Mouse (Mus musculus): ENCODE data around the gene Hand2.

Gene Hand2

DNA sequence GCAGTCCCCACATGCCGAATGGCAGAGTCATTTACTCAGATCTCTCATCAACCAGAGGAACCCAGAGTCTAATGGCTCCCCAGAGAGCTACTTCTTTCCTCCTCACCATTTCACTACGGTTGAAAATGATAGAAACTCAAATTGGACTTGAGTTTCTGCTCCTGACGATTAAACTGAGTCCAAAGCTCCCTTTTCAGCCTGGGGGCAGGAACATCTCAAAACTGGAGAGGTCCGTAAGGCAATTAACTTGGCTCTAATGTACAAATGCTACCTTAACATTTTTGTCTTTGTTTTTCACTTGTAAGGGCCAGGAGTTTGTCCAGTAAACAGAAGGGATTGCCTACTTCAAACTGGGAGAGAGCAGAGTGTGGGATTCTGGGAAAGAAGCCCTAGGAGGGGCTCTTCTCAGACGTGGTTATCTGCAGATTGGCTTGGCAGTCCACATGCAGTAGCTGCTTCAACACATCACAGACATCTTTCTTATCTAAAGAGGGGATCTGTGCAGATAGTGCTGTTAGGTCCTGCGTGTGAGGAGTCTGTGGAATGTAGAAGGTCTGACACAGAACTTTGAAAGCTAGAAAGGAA lies 23.0 kb downstream of the Hand2 start:
- DNase-seq, result no peak

DNA sequence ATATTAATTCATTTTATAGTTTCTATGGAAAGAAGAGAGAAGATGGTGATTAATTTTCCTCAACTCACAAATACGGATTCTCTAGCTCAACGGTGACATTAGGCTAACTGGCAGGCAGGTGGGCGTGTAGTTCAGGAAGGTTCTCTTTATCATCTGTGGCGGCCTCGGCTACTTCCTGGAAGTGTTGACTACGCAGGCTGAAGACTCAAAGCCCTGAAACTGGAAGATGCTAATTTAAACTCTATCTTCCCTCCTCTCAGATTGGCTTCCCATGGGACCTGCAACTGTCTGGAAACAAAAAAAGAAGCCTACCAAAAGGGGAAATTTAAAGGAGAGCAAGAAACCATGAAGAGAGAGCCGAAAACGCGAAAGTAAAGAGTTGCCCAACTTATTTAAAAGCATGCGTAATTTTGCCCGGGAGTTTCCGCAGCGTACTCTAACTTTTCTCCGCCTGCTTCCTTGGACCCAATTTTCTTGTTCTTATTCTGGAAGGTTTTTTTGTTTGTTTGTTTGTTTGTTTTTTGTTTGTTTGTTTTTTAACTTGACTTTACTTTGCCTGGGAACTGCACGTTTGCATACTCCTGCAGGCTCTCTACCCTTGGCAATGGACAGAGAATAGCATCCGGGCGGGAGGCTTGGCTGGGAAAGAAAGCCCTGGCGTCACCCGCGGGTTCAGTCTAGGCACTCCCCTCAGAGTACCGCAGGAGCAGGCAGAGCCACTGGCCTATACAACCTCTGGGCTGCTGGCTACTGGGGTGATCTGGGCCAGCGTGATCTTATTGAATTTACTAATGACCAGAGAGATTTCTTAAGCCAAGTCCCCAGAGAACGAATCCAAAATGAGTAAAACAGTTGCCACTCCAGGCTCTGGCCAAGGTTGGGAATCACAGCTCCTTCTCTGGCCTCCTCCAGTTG lies 24.4 kb downstream of the Hand2 start:
- no peak for DNase-seq

DNA sequence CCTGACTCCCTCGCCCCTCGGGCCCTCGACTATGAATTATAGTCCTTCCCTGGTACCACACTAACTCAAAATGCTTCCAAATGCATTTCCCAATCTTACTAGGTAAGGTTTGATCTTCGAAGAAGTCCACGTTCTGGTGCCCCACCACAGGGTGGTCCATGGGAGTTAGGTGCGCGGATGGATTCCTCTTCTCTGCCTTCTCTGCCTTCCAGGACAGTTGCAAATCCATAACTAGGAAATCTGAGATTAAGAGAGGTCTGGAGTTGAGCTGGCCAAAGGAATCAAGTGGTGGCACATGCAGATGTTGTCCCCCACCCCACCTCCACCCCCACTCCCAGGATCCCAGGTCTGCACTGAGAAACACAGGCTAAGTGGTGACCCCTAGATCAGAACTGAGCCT lies 25.6 kb downstream of the Hand2 start:
- DNase-seq, result no peak

DNA sequence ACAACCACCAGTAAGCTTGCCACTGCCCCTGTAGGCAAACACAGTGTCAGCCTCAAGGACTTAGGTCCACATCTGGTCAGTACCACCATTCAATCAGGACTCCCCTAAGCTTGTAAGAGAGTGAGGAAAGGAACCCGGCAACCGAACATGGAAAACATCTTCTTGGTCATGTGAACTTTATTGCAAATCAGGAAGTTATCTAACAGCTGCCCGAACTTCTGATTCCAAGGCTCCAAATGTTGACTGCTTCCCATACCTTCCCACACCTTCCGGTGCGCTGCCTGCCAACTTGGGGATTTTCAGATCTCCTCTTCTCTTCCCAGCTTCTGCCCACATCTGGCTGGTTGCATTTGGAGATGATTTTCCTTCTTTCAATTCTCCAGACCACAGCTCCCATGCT lies 26.4 kb downstream of the Hand2 start:
- DNase-seq, result no peak

DNA sequence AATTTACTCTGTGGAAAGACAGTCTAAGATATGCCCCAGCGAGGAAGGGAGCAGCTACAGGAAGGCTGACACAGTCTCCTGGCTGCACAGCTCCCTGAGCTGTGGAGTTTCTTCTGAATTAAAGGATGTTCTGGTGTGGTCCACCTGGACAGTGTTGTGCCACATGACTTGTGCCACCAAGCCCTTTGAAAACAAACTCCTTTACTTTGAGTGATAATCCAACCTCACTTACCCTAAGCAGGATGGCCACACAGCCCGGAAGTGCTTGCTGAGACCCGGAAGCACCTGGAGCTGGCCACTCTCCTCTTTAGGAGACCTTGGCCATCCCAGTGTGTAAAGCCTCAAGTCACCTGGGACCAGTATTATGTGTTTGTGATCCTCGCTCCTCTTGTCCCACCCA lies 27.5 kb downstream of the Hand2 start:
- no peak for DNase-seq

DNA sequence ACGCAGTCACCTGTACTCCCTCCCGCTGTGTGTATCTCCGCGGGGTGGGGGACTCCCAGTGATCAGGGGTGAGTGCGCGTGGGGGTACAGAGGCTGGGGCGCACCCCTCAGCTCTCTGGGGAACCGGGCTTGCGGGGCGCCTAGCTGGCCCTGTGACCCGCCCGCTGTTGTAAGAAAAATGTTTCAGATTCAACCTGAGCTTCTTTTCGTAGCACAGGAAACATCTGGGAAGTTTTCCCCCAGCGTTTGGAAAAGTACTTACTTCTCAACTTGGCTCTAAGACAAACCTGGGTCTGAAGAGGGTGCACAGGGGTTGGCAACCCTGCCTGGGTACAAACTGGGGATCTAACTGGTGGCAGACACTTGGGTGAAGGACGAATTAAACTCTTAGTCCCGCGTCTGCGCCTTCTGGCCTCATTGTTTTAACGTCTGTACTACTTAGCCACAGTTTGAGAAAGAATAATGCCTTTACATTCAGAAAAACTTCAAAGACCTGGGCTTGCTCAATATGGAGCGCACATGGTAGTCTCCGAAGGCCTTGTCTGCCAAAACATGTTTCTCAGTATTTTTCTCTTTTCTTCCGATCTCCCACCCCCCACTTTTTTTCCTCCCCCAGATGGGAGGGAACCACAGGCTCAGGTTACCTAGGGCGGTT lies 28.2 kb downstream of the Hand2 start:
- no peak for DNase-seq

DNA sequence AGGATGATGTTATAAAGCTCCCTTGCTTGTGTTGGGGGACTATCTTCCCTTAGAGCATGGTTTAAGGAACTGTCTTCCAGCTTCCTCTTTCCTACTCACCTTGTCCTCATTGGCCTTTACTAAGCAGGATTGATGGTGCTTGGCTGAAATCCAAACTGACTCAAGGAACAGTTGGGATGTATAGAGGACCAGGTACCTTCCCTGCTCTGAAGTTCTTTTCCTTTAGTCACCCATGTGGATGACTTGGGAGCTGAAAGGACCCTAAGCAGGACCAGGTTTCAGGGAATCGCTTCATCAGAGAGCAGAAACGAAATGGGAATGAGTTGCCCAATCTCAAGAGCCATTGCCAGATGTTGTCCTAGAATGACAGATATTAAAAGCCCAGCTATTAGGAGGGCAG lies 31.1 kb downstream of the Hand2 start:
- no peak for DNase-seq

DNA sequence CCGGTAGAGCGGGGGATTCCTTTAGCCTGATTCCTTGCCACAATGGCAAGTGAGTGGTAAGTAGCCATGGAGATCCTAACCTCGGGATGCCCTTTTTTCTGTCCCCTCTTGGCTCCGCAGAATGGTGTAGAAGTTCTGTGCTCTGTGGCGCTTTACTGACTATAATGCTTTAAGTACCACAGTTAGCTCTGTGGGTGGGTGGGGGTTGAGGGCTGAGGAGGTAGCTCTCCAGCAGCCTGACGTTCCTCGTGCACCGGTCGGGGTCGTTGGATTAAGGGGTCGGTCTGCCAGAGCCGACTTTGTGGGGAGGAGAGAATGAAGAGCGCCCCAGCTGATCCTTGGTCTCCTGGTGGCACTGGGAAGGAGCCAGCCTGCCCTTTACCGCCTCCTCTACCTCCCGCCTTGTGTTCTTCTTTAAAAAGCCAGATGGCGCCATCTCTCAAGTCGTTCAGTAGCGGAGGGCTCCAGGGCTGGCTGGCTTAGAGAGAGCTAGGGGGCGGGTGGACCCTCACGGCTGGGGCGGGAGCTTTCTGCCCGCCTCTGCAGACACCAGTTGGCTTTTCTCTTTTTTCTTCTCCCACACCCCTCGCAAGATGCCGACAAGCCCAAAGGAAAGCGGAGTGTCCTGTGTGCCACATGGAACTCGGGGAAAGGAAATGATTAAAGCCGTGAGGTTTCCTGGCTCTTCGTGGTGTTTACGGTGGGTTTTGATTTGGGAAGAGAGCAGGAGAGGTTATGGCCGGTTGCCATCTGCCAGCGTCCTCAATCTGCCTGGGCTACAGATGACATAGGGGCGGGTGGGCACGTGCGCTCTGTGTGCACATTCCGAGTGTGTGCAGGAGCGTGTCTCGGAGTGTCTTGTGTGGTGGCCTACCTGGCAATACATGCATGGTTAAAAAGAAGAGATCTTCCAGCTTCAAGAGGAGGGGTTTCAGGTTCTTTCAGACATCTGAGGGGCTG lies 32.8 kb downstream of the Hand2 start:
- DNase-seq, result no peak

DNA sequence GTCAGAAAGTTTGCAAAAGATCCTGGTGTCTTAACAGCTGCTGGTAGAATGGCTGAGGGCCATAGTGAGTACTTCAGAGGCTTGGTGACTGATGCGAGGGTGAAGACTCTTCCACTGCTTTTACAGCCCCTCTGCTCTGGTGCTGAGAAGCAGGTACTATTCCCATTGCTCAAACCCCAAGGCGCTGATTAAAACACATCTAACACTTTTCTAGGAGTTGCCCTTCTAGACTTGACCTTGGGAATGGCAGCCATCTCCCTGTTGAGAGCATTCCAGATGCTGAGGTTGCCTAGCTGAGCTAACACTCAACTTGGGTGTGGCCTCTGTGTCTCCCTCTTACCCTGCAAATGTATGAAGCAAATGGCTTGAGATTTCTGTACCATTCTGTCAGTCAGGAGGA lies 34.1 kb downstream of the Hand2 start:
- DNase-seq, result no peak

DNA sequence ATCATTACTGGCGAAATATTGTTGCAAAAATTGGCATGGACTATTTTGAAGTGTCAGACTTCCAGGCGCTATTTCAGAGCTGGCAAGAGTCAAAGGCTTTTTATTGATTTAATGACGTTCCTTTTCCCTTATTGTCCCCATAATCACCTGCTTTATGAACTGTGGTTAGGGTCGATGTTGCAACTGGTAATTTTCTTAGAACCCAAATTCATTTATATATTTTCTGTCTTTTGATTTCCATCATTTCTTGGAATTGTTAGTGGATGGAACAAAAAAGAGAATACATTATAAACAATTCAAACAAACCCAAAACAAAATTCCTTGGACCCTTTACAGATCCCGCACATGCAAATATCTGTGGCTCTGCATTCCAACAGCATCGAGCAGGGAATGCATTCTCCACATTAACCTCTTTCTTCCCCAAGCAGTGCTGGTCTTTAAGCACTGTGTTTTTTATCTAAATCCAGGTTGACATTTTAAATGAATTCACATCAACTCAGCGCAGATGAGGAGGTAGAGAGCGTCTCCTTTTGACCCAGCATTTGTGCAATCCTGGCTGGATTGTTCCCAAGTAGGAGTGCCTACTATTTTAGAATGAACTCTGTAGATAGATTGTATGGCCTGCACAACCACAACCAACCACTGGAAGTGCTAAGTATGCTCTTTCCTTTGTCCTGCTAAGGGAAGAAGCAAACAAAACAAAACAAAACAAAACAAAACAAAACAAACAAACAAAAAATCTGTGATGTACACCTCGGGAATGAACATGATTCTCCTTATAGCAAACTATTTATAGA lies 35.9 kb downstream of the Hand2 start:
- DNase-seq, result no peak

DNA sequence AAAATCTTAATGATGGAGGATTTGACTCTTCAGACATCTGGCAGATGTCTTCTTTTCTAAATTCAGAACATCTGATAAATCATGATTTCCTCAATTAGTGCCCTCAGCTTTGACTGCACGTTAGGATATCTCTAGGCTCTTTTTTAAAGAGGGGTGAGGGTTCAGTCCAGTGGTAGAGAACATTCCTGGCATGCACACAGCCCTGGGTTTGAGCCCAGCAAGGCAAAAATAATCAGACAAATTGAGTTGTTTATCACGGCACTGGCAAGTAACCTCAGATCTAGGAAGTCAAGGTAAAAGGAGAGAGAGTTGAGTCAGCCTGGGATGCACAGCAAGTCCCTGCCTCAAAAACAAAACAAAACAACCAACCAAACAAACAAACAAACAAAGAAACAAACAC lies 39.7 kb downstream of the Hand2 start:
- DNase-seq, result no peak

DNA sequence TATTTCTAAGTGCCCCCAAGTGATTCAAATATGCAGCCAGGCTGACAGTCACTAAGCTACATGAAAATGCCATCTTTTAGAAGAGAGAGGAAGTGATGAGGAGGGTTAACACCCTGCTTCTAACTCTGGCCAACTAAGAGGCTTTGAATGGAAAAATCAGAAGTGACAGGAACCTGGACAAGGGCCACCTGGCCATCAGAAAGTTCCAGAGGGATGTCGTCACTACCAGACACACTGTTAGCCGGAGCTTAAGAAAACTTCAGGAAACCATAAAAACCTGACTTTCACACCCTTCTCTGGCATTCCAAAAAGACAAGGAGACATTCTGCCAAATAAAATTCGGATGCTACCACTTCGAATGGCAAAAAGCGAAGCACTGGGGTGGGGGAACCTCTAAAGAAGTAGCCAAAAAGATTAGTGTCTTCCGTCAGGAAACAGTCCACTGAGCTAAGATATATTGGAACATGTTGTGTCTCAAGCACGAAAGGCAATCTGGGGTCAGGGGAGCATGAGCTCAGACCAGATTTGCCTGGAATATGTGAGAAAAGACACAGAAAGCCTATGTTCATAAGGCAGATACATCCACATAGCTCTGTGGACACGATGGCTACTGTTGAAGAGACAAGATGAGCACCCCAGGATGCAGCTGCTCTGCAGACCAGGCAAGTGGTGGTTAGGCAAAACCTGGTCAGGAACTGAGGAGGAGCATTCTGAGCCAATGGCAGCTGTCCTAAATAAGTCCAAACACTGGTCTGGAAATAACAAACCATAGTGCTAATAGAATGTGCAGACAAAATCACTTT lies 40.4 kb downstream of the Hand2 start:
- DNase-seq, result no peak

DNA sequence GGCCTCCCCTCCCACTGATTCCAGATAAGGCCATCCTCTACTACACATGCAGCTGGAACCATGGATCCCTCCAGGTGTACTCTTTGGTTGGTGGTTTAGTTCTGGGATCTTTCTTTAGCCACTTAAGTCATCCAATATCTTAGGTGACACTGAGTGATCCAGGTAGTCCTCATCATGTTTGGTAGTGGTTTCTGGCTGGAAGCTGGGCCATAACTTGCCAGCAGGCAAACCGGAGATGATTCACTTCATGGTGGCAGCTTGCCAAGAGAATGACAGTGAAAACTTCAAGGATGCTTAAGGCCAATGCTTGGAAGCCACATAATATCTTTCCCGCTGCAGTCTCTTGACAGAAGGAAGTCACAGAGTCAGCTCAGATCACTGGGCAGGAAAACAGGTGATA lies 42.1 kb downstream of the Hand2 start:
- DNase-seq, result no peak

DNA sequence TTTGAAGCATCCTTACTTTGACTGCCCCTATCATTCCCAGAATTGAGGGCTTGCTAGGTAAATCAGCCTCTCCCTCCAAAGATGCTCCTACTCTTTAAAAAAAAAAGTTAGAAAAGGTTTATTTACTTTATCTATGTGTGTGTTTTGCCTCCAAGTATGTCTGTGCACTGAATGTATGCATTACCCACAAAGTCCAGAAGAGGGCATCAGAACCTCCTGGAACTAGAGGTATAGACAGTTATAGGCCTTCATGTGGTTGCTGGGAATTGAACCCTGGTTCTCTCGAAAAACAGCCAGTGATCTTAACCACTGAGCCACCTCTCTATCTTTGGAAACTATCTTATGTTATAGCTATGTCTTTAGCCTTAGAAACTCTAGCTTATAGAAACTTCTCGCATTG lies 53.3 kb downstream of the Hand2 start:
- no peak for DNase-seq

Data from B cell, adult 2 months (primary cell).